Mouse (Mus musculus): Measurements from ENCODE around the gene Bend5.

Gene Bend5

DNA sequence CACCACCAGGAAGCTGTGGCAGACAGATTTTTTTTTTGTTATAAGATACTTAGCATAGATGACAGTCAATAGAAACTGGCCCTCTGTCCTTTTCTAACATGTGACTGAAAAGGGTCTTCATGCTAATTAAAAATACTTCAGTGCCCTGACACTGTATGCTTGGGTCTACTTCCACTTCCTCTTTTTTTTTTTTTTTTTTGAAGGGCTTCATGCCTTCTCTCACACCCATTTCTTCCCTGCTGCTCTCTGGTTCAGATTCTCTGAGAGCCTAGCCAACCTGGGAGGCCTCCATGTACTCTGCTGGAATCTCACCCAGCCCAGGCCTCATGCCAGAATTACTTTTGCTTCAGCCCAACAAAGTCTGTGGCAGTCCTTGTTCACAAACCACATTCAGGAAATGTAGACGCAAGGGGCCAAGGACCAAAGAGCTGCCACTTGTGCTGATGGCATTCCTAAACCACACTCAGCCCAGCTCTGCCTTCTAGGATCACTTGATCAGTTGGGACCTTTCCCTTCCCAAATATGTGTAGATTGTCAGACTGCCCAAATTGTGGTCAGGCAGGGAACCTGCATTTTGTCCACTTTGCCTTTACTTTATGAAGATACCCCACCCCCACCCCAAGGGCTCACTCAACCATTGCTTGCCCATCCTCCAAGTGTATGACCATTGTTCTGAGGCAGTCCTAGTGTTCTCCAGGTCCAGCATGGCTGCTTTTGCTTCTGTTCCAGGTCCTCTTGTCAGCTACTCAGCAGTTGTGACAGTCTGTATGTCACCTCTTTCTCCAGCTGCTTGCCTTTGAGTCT lies 27.8 kb downstream of the Bend5 start:
- DNase-seq: peak; percentile 48 to 71

- DNase-seq: no peak
These were observed 29.3 kb downstream of the Bend5 start for GRCm38 (mm10) chr4:111443906-111444615.

- DNase-seq: no peak
These were observed 29.9 kb downstream of the Bend5 start for GRCm38 (mm10) chr4:111444616-111445160.

DNA sequence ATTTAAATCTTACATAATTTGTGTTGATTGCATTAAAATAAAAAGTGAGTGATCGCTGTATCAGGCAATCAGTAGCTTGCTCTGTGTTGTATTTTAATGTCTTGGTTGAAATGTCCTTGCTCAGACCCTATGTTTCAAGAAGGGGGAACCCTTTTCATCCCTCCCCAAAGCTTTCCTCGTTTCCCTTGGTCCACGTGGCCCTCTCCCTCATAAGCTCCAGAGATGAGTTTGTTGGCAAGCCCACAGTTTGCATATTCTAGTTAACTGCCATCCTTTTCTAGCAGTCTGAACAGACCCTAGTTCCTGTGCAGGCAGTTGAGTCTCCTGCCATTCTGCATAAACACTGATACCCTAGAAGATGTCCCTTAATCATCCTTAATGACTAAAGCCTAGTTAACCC lies 33.1 kb downstream of the Bend5 start:
- DNase-seq: no peak

DNA sequence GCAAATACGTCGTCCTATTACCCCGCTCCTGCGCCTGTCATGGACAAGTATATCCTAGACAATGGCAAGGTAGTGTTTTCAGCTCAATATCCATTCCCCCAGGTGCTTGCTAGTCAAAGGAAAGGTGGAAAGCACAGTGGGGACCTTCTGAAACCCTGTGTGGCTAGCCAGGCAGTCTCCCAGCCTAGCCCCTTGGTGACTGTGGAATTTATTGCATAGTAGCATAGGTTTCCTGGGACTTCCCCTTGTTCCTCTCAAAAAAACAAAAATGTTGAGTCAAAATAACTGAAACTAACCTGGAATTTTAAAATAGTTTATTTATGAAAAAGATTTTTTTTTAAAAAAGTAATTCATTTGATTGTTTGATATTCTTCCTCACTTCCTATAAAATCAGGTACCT lies 33.8 kb downstream of the Bend5 start:
- DNase-seq: no peak

- no peak for DNase-seq
These were observed 34.8 kb downstream of the Bend5 start for GRCm38 (mm10) chr4:111449442-111450199.

- peak; percentile 32 to 50 for DNase-seq
These were observed 36.6 kb downstream of the Bend5 start for GRCm38 (mm10) chr4:111451283-111451918.

GRCm38 (mm10) chr4:111452192-111452591 lies 37.4 kb downstream of the Bend5 start:
- no peak for DNase-seq

DNA sequence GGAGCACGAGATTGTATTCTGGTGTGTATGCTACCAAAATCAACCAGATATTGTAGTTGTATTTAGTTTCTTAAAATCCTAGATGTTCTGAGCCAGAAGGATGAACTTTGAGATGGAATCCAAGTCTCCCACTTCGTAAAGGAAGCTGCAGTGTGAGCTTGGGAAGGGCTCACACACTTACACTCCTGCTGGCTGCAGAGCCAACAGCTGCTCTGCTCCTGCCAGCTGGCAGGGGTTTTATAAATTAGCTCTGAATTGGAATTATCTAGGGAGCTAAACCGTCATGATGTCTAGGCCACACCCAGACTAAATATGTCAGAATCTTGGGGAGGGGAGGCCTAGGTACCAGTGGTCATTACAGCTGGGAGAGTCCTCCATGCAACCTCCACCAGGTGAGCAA lies 38.5 kb downstream of the Bend5 start:
- peak; percentile 39 to 64 for DNase-seq

GRCm38 (mm10) chr4:111455621-111456020 lies 40.8 kb downstream of the Bend5 start:
- no peak for DNase-seq

GRCm38 (mm10) chr4:111457568-111457967 lies 42.8 kb downstream of the Bend5 start:
- DNase-seq: no peak

- peak; percentile 36 to 54 for DNase-seq
These were observed 52.5 kb downstream of the Bend5 start for GRCm38 (mm10) chr4:111467293-111467773.

GRCm38 (mm10) chr4:111467796-111468195 lies 53.0 kb downstream of the Bend5 start:
- DNase-seq: no peak

GRCm38 (mm10) chr4:111469847-111470246 lies 55.0 kb downstream of the Bend5 start:
- DNase-seq: no peak

DNA sequence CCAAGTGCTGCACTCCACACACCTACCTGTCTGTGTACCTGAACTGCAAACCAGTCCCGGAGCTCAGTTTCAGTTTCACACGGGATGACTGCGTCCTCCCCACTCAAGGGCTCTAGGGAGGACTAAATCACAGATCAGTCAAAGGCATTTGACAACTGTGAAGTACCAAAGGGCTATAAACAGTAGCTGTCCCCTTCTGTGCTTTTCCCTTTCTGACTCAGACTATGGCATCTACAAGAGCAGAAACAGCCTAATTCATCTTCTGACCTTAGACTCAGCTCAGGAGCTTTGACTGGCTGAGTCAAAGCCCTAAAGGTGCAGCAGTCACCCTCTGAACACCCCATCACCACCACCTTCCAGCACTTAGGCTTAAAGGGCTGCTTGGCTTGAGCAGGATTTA lies 56.9 kb downstream of the Bend5 start:
- DNase-seq: no peak

- no peak for DNase-seq
These were observed 57.7 kb downstream of the Bend5 start for GRCm38 (mm10) chr4:111472511-111472910.

- peak; percentile 56 to 76 for DNase-seq
These were observed 58.2 kb downstream of the Bend5 start for GRCm38 (mm10) chr4:111473014-111473413.

DNA sequence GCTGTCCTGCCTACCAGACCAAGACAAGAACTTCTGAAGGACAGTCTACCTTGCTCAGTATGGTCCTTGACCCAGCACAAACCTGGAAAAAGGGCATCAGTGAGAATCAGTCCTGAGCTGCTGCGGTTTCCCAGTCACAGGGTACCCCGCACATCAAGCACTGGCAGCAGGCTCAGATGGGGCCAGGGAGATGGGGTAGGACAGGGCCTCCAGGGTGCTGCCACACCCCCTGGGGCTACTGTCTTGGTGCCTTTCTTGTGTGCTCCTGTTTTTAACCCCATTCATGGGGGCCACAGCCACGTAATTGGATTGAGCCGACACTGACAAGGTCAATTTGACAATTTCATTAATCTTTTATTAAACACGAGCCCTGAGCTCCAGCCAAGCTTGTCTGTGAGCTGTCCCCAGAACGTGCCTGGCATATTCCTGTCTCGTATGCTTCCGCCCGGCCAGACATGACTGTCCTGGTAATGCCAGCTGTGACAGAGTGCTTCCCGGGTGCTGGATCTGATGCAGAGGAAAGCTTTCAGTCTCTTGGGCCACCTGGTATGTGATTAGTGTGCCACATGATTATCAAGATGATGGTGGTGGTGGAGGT lies 60.7 kb downstream of the Bend5 start:
- DNase-seq: no peak

DNA sequence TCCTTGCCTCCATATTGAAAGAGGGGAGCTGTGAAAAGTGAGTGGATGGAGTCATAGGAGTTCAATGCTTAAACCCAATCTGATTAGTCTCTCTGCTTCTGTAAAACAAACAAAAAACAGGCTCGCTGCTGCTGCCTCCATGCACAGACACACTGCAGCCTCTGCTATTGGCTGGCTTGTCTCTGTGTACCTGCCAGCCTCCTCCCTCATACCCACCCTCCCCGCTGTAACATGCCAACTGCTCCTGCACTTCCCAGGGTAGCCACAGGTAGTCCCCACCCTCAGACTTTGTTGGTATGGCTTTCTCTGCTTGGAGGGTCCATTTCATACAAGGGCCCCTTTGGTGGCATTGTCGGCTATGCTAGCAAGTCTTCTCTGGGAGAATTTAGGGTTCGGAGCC lies 62.7 kb downstream of the Bend5 start:
- DNase-seq: no peak

GRCm38 (mm10) chr4:111483499-111483898 lies 68.7 kb downstream of the Bend5 start:
- DNase-seq: no peak

- peak; percentile 13 to 62 for DNase-seq
These were observed 70.4 kb downstream of the Bend5 start for GRCm38 (mm10) chr4:111485189-111485588.

GRCm38 (mm10) chr4:111486187-111486586 lies 71.4 kb downstream of the Bend5 start:
- DNase-seq: no peak
